Mouse (Mus musculus): ENCODE data around the gene Dennd1b. TPM values are rescaled to one million over a fixed set of nuclear protein-coding genes. Genes with fewer than 3 reads are reported as not detected.

Dennd1b gene
- total RNA-seq, 2 experiments from 2014 or later, result 20.6 to 21.9 TPM

- peak; percentile 58 to 65 for DNase-seq
Measured at GRCm38 (mm10) chr1:139080517-139081386, 117.5 kb downstream of the Dennd1b start.

GRCm38 (mm10) chr1:139083382-139083781 lies 120.1 kb downstream of the Dennd1b start:
- DNase-seq, result no peak

GRCm38 (mm10) chr1:139087564-139087963 lies 124.3 kb downstream of the Dennd1b start:
- no peak for DNase-seq

GRCm38 (mm10) chr1:139090744-139091143 lies 127.5 kb downstream of the Dennd1b start:
- no peak for DNase-seq

- DNase-seq, result no peak
Measured at GRCm38 (mm10) chr1:139091701-139092100, 128.5 kb downstream of the Dennd1b start.

GRCm38 (mm10) chr1:139092144-139092543 lies 128.9 kb downstream of the Dennd1b start:
- no peak for DNase-seq

GRCm38 (mm10) chr1:139092722-139093121 lies 129.5 kb downstream of the Dennd1b start:
- DNase-seq, result no peak

GRCm38 (mm10) chr1:139096369-139096768 lies 133.1 kb downstream of the Dennd1b start:
- DNase-seq, result no peak

GRCm38 (mm10) chr1:139098088-139098487 lies 134.9 kb downstream of the Dennd1b start:
- DNase-seq, result no peak

GRCm38 (mm10) chr1:139101725-139102124 lies 138.5 kb downstream of the Dennd1b start:
- DNase-seq, result no peak

- DNase-seq, result no peak
Measured at GRCm38 (mm10) chr1:139108251-139108650, 145.0 kb downstream of the Dennd1b start.

GRCm38 (mm10) chr1:139122626-139123025 lies 159.4 kb downstream of the Dennd1b start:
- DNase-seq, result no peak

- no peak for DNase-seq
Measured at GRCm38 (mm10) chr1:139139644-139140043, 176.4 kb downstream of the Dennd1b start.

- DNase-seq, result no peak
Measured at GRCm38 (mm10) chr1:139145516-139145915, 182.3 kb downstream of the Dennd1b start.

GRCm38 (mm10) chr1:139146306-139146705 lies 183.1 kb downstream of the Dennd1b start:
- no peak for DNase-seq

- DNase-seq, result no peak
Measured at GRCm38 (mm10) chr1:139153006-139153405, 189.8 kb downstream of the Dennd1b start.

- no peak for DNase-seq
Measured at GRCm38 (mm10) chr1:139153493-139153892, 190.3 kb downstream of the Dennd1b start.

GRCm38 (mm10) chr1:139156397-139156796 lies 193.2 kb downstream of the Dennd1b start:
- peak; percentile 11 to 44 for DNase-seq

GRCm38 (mm10) chr1:139161619-139162018 lies 198.4 kb downstream of the Dennd1b start:
- DNase-seq, result no peak

- DNase-seq, result peak; percentile 11 to 44
Measured at GRCm38 (mm10) chr1:139162814-139163213, 199.6 kb downstream of the Dennd1b start.

GRCm38 (mm10) chr1:139174058-139174832 lies 211.0 kb downstream of the Dennd1b start:
- no peak for DNase-seq

- no peak for DNase-seq
Measured at GRCm38 (mm10) chr1:139179707-139180106, 216.5 kb downstream of the Dennd1b start.

GRCm38 (mm10) chr1:139180481-139181149 lies 217.4 kb downstream of the Dennd1b start:
- DNase-seq, result no peak
